Mouse (Mus musculus) forebrain, embryonic 16.5 days (tissue): ENCODE results near the gene Hspb2. TPM values are rescaled to one million over a fixed set of nuclear protein-coding genes. Genes with fewer than 3 reads are reported as not detected.

Experiments used
- ATAC-seq: fragments of 200-750 bp; cut with Nextera tagmentation; 2 replicates; pipeline ENCODE4 v1.8.0; 2017; ENCODE audit warnings: mild to moderate bottlenecking, moderate library complexity
- H3K27ac ChIP-seq: fragments of 300-500 bp; sonication (generic); 2 replicates; pipeline ENCODE4 v1.5.1; 2014; ENCODE audit warnings: low read length, control low read depth
- H3K27me3 ChIP-seq: fragments of 300-500 bp; sonication (generic); replicated peaks from 2 replicates; pipeline ENCODE4 v1.6.1; 2014; ENCODE audit warnings: low read length; ENCODE audit not compliant: control insufficient read depth, insufficient read depth
- H3K36me3 ChIP-seq: fragments of 300-500 bp; sonication (generic); 2 replicates; pipeline ENCODE4 v1.6.1; 2014; ENCODE audit not compliant: control insufficient read depth, insufficient read depth
- H3K4me1 ChIP-seq: fragments of 300-500 bp; sonication (generic); replicated peaks from 2 replicates; pipeline ENCODE4 v1.6.1; 2014; ENCODE audit warnings: low read length; ENCODE audit not compliant: control insufficient read depth, insufficient read depth
- H3K4me2 ChIP-seq: fragments of 300-500 bp; sonication (generic); 2 replicates; pipeline ENCODE4 v1.6.1; 2014; ENCODE audit warnings: mild to moderate bottlenecking, low read length, control low read depth
- H3K4me3 ChIP-seq: fragments of 300-500 bp; sonication (generic); replicated peaks from 2 replicates; pipeline ENCODE4 v1.5.1; 2014; ENCODE audit warnings: mild to moderate bottlenecking, low read length, control low read depth
- H3K9ac ChIP-seq: fragments of 300-500 bp; sonication (generic); replicated peaks from 2 replicates; pipeline ENCODE4 v1.6.1; 2014; ENCODE audit warnings: low read depth, low read length, control low read depth
- H3K9me3 ChIP-seq: fragments of 300-500 bp; sonication (generic); 2 replicates; pipeline ENCODE4 v1.6.1; 2016; ENCODE audit warnings: low read length; ENCODE audit not compliant: control insufficient read depth
- WGBS: fragments of 180-500 bp; shearing (Covaris S2); extraction: QIAGEN DNeasy Blood & Tissue Kit; methylation state at CpG from one replicate; pipeline ENCODE4 v1.1.7; 2014; 5-methylcytosine and 5-hydroxymethylcytosine counted together
- polyA plus RNA-seq: library from polyadenylated mRNA; unstranded; fragments of >200 nt; fragmentation: Nextera tagmentation; extraction: Ambion mirVana; gene quantifications from 2 replicates; pipeline ENCODE4 v1.2.1, GENCODE M21; 2015

The Hspb2 gene
- polyA plus RNA-seq, 1 experiment from 2014 or later, result 0.81 TPM

GRCm38 (mm10) chr9:50724661-50725330 lies 27.4 kb downstream of the Hspb2 start:
- H3K9ac ChIP-seq, result no peak overlapping the region; the same call in 1 of the 2 replicates
- H3K4me2 ChIP-seq, result peak overlapping the region; percentile 19
- H3K4me1 ChIP-seq, result peaks cover 55% of the 10 kb centered on the region
- WGBS, result 26% methylated on average over 3 of the region's 3 CpGs
- no peak for ATAC-seq
- H3K4me3 ChIP-seq, result no peak overlapping the region
- no peaks in the 10 kb centered on the region for H3K9me3 ChIP-seq
- H3K27ac ChIP-seq, result peak overlapping the region; percentile 71
- H3K36me3 ChIP-seq, result no peaks in the 10 kb centered on the region
- H3K27me3 ChIP-seq, result no peaks in the 10 kb centered on the region

- Histone ChIP-seq H3K4me2 (peak overlapping the region; percentile 1; the same call in 1 of the 2 replicates), H3K27ac (peak overlapping the region; percentile 49; the same call in 1 of the 2 replicates), H3K27me3 (no peaks in the 10 kb centered on the region), H3K9me3 (no peaks in the 10 kb centered on the region), H3K4me1 (peaks cover 55% of the 10 kb centered on the region), H3K4me3 (no peak overlapping the region), H3K36me3 (no peaks in the 10 kb centered on the region), H3K9ac (no peak overlapping the region)
- WGBS, result 82% methylated on average over 2 of the region's 2 CpGs
- ATAC-seq, result no peak
Measured at GRCm38 (mm10) chr9:50724147-50724546, 28.0 kb downstream of the Hspb2 start.

GRCm38 (mm10) chr9:50723406-50723805 lies 28.7 kb downstream of the Hspb2 start:
- peaks cover 52% of the 10 kb centered on the region for H3K4me1 ChIP-seq
- peak overlapping the region; percentile 1; the same call in 1 of the 2 replicates for H3K4me3 ChIP-seq
- H3K4me2 ChIP-seq, result peak overlapping the region; percentile 38
- no peaks in the 10 kb centered on the region for H3K9me3 ChIP-seq
- H3K27ac ChIP-seq, result peak overlapping the region; percentile 74
- H3K9ac ChIP-seq, result peak overlapping the region; percentile 6
- no peaks in the 10 kb centered on the region for H3K27me3 ChIP-seq
- 12% methylated on average over 7 of the region's 7 CpGs for WGBS
- no peaks in the 10 kb centered on the region for H3K36me3 ChIP-seq
- ATAC-seq, result no peak

GRCm38 (mm10) chr9:50722451-50722911 lies 29.7 kb downstream of the Hspb2 start:
- 16% methylated on average over 8 of the region's 8 CpGs for WGBS
- H3K4me1 ChIP-seq, result peaks cover 50% of the 10 kb centered on the region
- no peaks in the 10 kb centered on the region for H3K9me3 ChIP-seq
- H3K9ac ChIP-seq, result no peak overlapping the region
- H3K27me3 ChIP-seq, result no peaks in the 10 kb centered on the region
- peak; percentile 66 for ATAC-seq
- H3K36me3 ChIP-seq, result no peaks in the 10 kb centered on the region
- H3K4me2 ChIP-seq, result peak overlapping the region; percentile 31
- H3K4me3 ChIP-seq, result no peak overlapping the region
- H3K27ac ChIP-seq, result peak overlapping the region; percentile 74

GRCm38 (mm10) chr9:50721061-50721460 lies 31.1 kb downstream of the Hspb2 start:
- H3K36me3 ChIP-seq, result no peaks in the 10 kb centered on the region

GRCm38 (mm10) chr9:50718878-50719277 lies 33.3 kb downstream of the Hspb2 start:
- Histone ChIP-seq H3K27ac (no peak overlapping the region), H3K36me3 (no peaks in the 10 kb centered on the region)
- 83% methylated on average over 4 of the region's 4 CpGs for WGBS

More at GRCm38 (mm10) chr9:50721061-50721460, 31.1 kb downstream of the Hspb2 start:
- H3K27ac ChIP-seq, result no peak overlapping the region
- peaks cover 37% of the 10 kb centered on the region for H3K4me1 ChIP-seq
- no peaks in the 10 kb centered on the region for H3K9me3 ChIP-seq
- no peak for ATAC-seq
- H3K27me3 ChIP-seq, result no peaks in the 10 kb centered on the region
- no peak overlapping the region for H3K4me3 ChIP-seq
- H3K9ac ChIP-seq, result no peak overlapping the region
- WGBS, result 51% methylated on average over 12 of the region's 12 CpGs
- H3K4me2 ChIP-seq, result no peak overlapping the region

GRCm38 (mm10) chr9:50714188-50714587 lies 38.0 kb downstream of the Hspb2 start:
- ATAC-seq, result no peak
- H3K9ac ChIP-seq, result no peak overlapping the region
- H3K4me3 ChIP-seq, result no peak overlapping the region
- H3K4me1 ChIP-seq, result no peaks in the 10 kb centered on the region
- H3K27ac ChIP-seq, result no peak overlapping the region
- WGBS, result 76% methylated on average over 4 of the region's 4 CpGs
- no peak overlapping the region for H3K4me2 ChIP-seq
- no peaks in the 10 kb centered on the region for H3K9me3 ChIP-seq
- no peaks in the 10 kb centered on the region for H3K36me3 ChIP-seq
- H3K27me3 ChIP-seq, result no peaks in the 10 kb centered on the region

More at GRCm38 (mm10) chr9:50718878-50719277, 33.3 kb downstream of the Hspb2 start:
- peaks cover 21% of the 10 kb centered on the region for H3K4me1 ChIP-seq
- H3K27me3 ChIP-seq, result no peaks in the 10 kb centered on the region
- no peak for ATAC-seq
- H3K4me2 ChIP-seq, result no peak overlapping the region
- H3K9ac ChIP-seq, result no peak overlapping the region
- H3K4me3 ChIP-seq, result no peak overlapping the region
- H3K9me3 ChIP-seq, result no peaks in the 10 kb centered on the region

- Histone ChIP-seq H3K4me3 (no peak overlapping the region), H3K9ac (no peak overlapping the region), H3K9me3 (no peaks in the 10 kb centered on the region), H3K4me1 (no peaks in the 10 kb centered on the region), H3K36me3 (no peaks in the 10 kb centered on the region), H3K27ac (no peak overlapping the region), H3K4me2 (no peak overlapping the region), H3K27me3 (no peaks in the 10 kb centered on the region)
- no peak for ATAC-seq
- 82% methylated on average over 4 of the region's 4 CpGs for WGBS
Measured at GRCm38 (mm10) chr9:50711337-50711736, 40.8 kb downstream of the Hspb2 start.

- H3K27me3 ChIP-seq, result no peaks in the 10 kb centered on the region
- no peak overlapping the region for H3K4me3 ChIP-seq
- H3K27ac ChIP-seq, result no peak overlapping the region
- H3K36me3 ChIP-seq, result no peaks in the 10 kb centered on the region
- no peaks in the 10 kb centered on the region for H3K9me3 ChIP-seq
- 0 out of 2 replicates have a peak, but pooled peaks have one; percentile 61 for ATAC-seq
- no peaks in the 10 kb centered on the region for H3K4me1 ChIP-seq
- 32% methylated on average over 2 of the region's 2 CpGs for WGBS
- no peak overlapping the region for H3K4me2 ChIP-seq
- H3K9ac ChIP-seq, result no peak overlapping the region
Measured at GRCm38 (mm10) chr9:50709108-50709507, 43.0 kb downstream of the Hspb2 start.
